Mouse (Mus musculus) limb, embryonic 15.5 days (tissue): Measurements from ENCODE around the gene Elf5. TPM values are rescaled to one million over a fixed set of nuclear protein-coding genes. Genes with fewer than 3 reads are reported as not detected.

Source experiments
- ATAC-seq: fragments of 200-750 bp; cut with Nextera tagmentation; 2 replicates; pipeline ENCODE4 v1.8.0; 2017; ENCODE audit warnings: low read depth, moderate TSS enrichment; ENCODE audit not compliant: insufficient number of reproducible peaks, low FRiP score, low TSS enrichment
- H3K27ac ChIP-seq: fragments of 300-500 bp; sonication (generic); 2 replicates; pipeline ENCODE4 v1.5.1; 2015; ENCODE audit warnings: moderate library complexity, mild to moderate bottlenecking, inconsistent platforms
- H3K27me3 ChIP-seq: fragments of 300-500 bp; sonication (generic); 2 replicates; pipeline ENCODE4 v1.6.1; 2015; ENCODE audit warnings: inconsistent platforms
- H3K36me3 ChIP-seq: fragments of 300-500 bp; sonication (generic); 2 replicates; pipeline ENCODE4 v1.6.1; 2015; ENCODE audit warnings: inconsistent platforms
- H3K4me1 ChIP-seq: fragments of 300-500 bp; sonication (generic); 2 replicates; pipeline ENCODE4 v1.6.1; 2015; ENCODE audit warnings: inconsistent platforms
- H3K4me2 ChIP-seq: fragments of 300-500 bp; sonication (generic); 2 replicates; pipeline ENCODE4 v1.6.1; 2015; ENCODE audit warnings: mild to moderate bottlenecking, inconsistent platforms
- H3K4me3 ChIP-seq: fragments of 300-500 bp; sonication (generic); 2 replicates; pipeline ENCODE4 v1.5.1; 2015; ENCODE audit warnings: mild to moderate bottlenecking, inconsistent platforms
- H3K9ac ChIP-seq: fragments of 300-500 bp; sonication (generic); 2 replicates; pipeline ENCODE4 v1.6.1; 2015; ENCODE audit warnings: inconsistent platforms
- H3K9me3 ChIP-seq: fragments of 300-500 bp; sonication (generic); 2 replicates; pipeline ENCODE4 v1.6.1; 2016; ENCODE audit warnings: inconsistent platforms
- WGBS: fragments of 180-500 bp; shearing (Covaris S2); methylation state at CpG from one replicate; pipeline ENCODE4 v1.1.7; 2015; 5-methylcytosine and 5-hydroxymethylcytosine counted together
- polyA plus RNA-seq: library from polyadenylated mRNA; unstranded; fragments of >200 nt; fragmentation: Nextera tagmentation; extraction: Ambion mirVana; gene quantifications from 2 replicates; pipeline ENCODE4 v1.2.1, GENCODE M21; 2015

The Elf5 gene
- polyA plus RNA-seq, 1 experiment from 2014 or later, result 2.8 TPM

DNA sequence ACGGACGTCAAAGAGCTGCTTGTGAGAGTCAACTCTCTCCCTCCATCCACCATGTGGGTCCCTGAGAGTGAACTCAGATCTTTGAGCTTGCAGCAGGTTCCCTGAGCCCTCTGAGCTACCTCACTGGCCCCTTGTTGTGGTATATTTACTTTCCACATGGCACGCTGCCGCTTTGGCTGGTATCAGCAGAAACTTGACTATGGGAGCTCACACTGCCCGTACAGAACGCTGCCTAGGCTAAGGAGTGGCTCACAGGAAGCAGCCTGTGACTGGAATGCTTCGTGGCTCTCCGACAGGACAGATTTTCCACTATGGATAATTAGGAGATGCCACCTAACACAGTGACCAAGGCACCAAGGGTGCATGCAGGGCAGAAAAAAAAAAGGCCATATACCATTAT is 49.7 kb downstream of the Elf5 start:
- peak overlapping the region; percentile 73 for H3K27ac ChIP-seq

DNA sequence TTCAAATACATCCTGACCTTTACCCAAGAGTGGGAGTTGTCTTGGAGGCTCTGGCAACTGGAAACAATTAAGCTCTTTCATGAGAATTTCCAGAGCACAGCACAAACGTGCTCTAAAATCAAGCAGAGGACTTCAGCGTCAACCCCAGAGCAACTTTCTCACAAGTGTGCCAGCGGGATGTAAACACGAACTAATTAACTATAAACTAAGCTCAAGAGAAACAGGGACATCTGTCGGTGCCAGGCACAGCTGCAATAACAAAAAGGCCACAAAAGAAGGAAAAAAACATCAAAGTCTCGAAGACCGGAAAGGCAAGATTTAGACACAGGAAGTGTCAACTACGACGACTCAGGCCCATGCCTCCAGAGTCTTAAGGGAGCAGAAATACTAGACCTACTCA is 50.3 kb downstream of the Elf5 start:
- no peak for ATAC-seq
- H3K9me3 ChIP-seq, result no peaks in the 10 kb centered on the region
- H3K27me3 ChIP-seq, result no peaks in the 10 kb centered on the region
- 17% methylated on average over 9 of the region's 9 CpGs for WGBS
- no peak overlapping the region for H3K4me2 ChIP-seq
- H3K9ac ChIP-seq, result no peak overlapping the region
- H3K4me3 ChIP-seq, result no peak overlapping the region
- peaks cover 56% of the 10 kb centered on the region for H3K36me3 ChIP-seq
- H3K4me1 ChIP-seq, result peaks cover 11% of the 10 kb centered on the region
- H3K27ac ChIP-seq, result peak overlapping the region; percentile 73

More for the DNA sequence above, 49.7 kb downstream of the Elf5 start:
- ATAC-seq, result no peak
- Histone ChIP-seq H3K4me2 (no peak overlapping the region), H3K9ac (no peak overlapping the region), H3K36me3 (peaks cover 56% of the 10 kb centered on the region), H3K4me3 (no peak overlapping the region), H3K4me1 (peaks cover 11% of the 10 kb centered on the region), H3K9me3 (no peaks in the 10 kb centered on the region), H3K27me3 (no peaks in the 10 kb centered on the region)
- WGBS, result 52% methylated on average over 8 of the region's 8 CpGs

DNA sequence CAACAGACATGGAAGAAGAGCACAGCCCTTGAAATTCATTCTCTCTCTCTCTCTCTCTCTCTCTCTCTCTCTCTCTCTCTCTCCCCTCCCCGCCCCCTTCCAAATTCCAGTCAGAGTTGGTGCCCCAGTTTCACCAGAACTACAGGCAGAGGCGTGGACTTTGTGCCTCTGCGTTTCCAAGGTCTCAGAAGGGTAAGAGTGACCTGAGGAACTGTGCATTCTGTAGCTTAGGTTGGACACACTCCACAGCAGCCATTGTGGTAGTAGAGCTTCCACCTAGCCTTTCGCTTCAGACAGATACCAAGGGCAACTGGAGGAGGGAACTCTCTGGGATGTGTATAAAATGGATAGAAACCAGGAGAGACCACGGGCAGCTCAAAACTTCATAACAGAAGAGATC is 51.3 kb downstream of the Elf5 start:
- Histone ChIP-seq H3K9me3 (no peaks in the 10 kb centered on the region), H3K4me2 (no peak overlapping the region), H3K4me1 (peaks cover 11% of the 10 kb centered on the region), H3K9ac (no peak overlapping the region), H3K27me3 (no peaks in the 10 kb centered on the region), H3K27ac (no peak overlapping the region), H3K36me3 (peaks cover 65% of the 10 kb centered on the region), H3K4me3 (no peak overlapping the region)
- ATAC-seq, result no peak
- WGBS, result 92% methylated on average over 5 of the region's 5 CpGs

DNA sequence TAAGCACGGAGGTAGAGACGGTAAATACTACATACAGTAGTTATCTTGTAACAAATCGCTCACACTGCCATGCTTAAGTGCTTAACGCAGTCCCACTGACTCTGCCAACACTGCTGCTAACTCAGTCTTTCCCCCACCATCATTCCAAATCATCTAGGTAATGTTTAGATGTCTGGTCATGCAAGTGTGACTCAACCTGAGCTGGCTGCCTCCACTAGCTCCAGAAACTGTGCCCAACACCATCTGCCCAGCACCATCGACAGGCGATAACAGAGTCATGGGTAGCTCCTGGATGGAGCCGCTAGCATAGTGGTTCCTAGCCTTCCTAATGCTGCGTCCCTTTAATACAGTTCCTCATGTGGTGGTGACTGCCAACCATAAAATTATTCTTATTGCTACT is 53.0 kb downstream of the Elf5 start:
- Histone ChIP-seq H3K9me3 (no peaks in the 10 kb centered on the region), H3K27ac (no peak overlapping the region), H3K4me1 (peaks cover 11% of the 10 kb centered on the region), H3K27me3 (no peaks in the 10 kb centered on the region), H3K36me3 (peaks cover 63% of the 10 kb centered on the region), H3K4me3 (no peak overlapping the region), H3K4me2 (no peak overlapping the region), H3K9ac (no peak overlapping the region)
- ATAC-seq, result no peak
- 97% methylated on average over 8 of the region's 8 CpGs for WGBS

DNA sequence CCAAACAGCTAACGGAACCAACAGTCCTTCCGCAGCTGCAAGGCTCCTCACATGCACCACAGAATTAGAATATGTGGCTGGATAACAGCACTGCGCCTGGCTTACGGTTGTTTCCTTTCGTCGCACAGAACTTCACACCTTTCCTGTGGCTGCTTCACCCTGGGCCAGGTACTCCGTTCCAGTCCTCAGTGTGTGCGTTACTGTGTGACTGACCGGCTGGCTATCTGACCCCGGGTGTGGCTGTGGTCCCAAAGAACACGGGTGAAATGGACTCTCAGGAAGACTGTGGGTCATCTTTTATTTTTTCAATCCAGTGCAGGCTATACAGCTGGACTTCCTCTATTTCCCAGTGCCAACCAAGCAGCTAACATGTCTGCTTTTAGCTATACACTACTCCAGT is 53.9 kb downstream of the Elf5 start:
- Histone ChIP-seq H3K9ac (no peak overlapping the region), H3K4me2 (no peak overlapping the region), H3K27ac (no peak overlapping the region), H3K36me3 (peaks cover 61% of the 10 kb centered on the region), H3K9me3 (no peaks in the 10 kb centered on the region), H3K4me1 (peaks cover 11% of the 10 kb centered on the region), H3K4me3 (no peak overlapping the region), H3K27me3 (no peaks in the 10 kb centered on the region)
- ATAC-seq, result no peak
- 93% methylated on average over 11 of the region's 11 CpGs for WGBS

DNA sequence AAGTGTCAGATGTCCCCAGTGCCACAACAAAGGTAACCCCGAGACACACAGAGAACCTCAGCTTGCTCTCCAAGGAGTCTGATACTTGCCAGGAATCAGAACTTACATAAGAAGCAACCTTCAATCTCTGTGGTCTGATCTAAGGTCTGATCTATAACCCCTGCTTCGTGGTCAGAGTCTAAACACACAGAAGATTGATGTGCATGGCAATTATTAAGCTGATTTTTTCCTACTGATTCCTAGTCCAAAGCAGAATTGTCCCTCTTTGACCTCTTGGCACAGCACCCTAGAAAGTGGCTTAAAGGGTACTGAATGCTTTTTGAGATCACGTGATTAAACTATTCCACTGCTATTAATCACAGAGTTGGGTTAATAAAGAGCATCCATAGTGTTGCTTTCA is 54.8 kb downstream of the Elf5 start:
- ATAC-seq, result no peak
- no peak overlapping the region for H3K4me2 ChIP-seq
- H3K4me1 ChIP-seq, result peaks cover 9% of the 10 kb centered on the region
- H3K27me3 ChIP-seq, result no peaks in the 10 kb centered on the region
- H3K9me3 ChIP-seq, result no peaks in the 10 kb centered on the region
- no peak overlapping the region for H3K4me3 ChIP-seq
- 87% methylated on average over 3 of the region's 3 CpGs for WGBS
- no peak overlapping the region for H3K27ac ChIP-seq
- H3K9ac ChIP-seq, result no peak overlapping the region
- H3K36me3 ChIP-seq, result peaks cover 65% of the 10 kb centered on the region

DNA sequence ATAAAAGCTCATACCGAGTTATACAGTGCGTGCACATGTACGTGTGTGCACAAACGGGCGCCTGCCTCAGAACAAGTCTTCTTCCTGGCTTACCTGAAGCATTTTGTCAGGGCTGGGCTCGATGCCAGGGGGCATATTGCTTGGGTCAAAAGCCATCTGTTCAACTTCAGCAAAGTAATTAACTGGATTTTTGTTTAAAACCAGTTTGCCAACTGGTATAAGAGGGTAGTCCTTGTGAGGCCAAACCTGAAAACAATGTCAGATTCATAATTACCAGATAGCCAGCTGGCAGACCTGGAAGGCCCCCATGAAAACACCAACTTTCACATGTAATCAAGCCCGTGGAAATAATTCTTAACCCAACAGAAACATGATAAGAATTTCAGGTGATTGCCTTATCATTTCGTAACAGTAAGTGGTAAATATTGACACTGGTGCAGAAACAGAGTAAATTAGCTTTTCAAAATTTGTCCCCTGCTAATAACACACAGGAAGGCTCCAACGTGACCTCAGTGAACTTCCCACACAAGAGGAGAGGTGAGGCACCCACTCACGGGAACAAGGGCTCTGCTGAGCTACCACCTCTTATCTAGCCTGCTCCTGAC is 55.6 kb downstream of the Elf5 start:
- Histone ChIP-seq H3K36me3 (peaks cover 69% of the 10 kb centered on the region), H3K4me2 (no peak overlapping the region), H3K4me1 (0 out of 2 replicates have a peak, but pooled peaks cover 2% of the 10 kb centered on the region), H3K9me3 (no peaks in the 10 kb centered on the region), H3K27me3 (no peaks in the 10 kb centered on the region), H3K4me3 (no peak overlapping the region), H3K9ac (no peak overlapping the region), H3K27ac (no peak overlapping the region)
- no peak for ATAC-seq
- 57% methylated on average over 10 of the region's 10 CpGs for WGBS

DNA sequence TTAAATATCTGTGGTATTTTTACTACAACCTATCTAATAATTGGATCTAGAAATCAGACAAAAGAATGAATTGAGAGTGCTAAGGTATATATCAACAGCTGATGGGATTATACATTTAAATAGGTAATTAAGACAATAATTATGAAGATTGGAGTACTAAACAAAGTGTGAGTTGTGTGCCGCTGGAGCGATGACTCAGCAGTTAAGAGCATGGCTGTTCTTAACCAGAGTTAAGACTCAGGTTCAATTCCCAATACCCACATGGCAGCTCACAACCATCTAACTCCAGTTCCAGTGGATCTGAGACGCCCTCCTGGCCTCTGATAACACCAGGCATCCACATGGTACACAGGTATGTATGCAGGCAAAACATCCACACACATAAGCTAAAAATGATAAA is 61.9 kb downstream of the Elf5 start:
- ATAC-seq, result no peak
- no peak overlapping the region for H3K4me2 ChIP-seq
- no peaks in the 10 kb centered on the region for H3K4me1 ChIP-seq
- H3K27me3 ChIP-seq, result no peaks in the 10 kb centered on the region
- H3K9ac ChIP-seq, result no peak overlapping the region
- no peak overlapping the region for H3K27ac ChIP-seq
- H3K9me3 ChIP-seq, result no peaks in the 10 kb centered on the region
- H3K36me3 ChIP-seq, result peaks cover 52% of the 10 kb centered on the region
- WGBS, result 95% methylated on average over 3 of the region's 3 CpGs
- H3K4me3 ChIP-seq, result no peak overlapping the region

DNA sequence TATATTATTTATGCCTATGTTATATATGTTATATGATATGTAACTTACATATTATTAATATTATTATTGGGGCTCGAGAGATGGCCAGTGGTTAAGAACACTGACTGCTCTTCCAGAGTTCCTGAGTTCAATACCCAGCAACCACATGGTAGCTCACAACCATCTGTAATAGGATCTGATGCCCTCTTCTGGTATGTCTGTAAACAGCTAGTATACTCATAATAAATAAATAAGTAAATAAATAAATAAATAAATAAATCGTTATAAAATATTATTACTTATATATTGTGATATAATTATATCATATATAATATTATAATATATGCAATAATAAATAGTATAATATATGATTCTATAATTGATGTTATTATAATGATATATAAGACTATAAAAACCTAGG is 64.7 kb downstream of the Elf5 start:
- no peaks in the 10 kb centered on the region for H3K4me1 ChIP-seq
- no peak overlapping the region for H3K4me2 ChIP-seq
- H3K9ac ChIP-seq, result no peak overlapping the region
- 86% methylated on average over 2 of the region's 2 CpGs for WGBS
- no peak for ATAC-seq
- no peaks in the 10 kb centered on the region for H3K9me3 ChIP-seq
- no peak overlapping the region for H3K4me3 ChIP-seq
- H3K27me3 ChIP-seq, result no peaks in the 10 kb centered on the region
- H3K27ac ChIP-seq, result no peak overlapping the region
- peaks cover 33% of the 10 kb centered on the region for H3K36me3 ChIP-seq

DNA sequence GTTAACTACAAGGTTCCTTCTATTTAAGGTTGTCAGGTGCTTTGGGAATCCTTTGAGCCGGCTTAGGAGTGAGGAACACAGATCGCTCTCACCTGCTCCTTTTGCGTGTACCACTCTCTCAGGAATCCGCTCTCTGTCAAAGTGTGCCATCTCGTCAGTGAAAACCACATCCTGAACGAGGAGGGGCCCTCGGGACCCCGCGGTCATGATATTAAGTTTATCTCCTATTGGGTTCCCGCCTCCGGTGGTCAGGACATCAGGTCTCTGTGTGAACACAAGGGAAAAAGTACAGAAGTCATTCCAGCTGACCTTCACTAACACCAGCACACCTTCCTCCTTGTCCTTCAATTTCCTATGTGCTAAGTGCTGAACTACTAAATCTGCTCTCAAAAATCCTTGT is 65.2 kb downstream of the Elf5 start:
- Histone ChIP-seq H3K4me3 (no peak overlapping the region), H3K27ac (no peak overlapping the region), H3K36me3 (peaks cover 28% of the 10 kb centered on the region), H3K4me2 (no peak overlapping the region), H3K27me3 (no peaks in the 10 kb centered on the region), H3K9me3 (no peaks in the 10 kb centered on the region), H3K4me1 (no peaks in the 10 kb centered on the region), H3K9ac (no peak overlapping the region)
- 86% methylated on average over 11 of the region's 11 CpGs for WGBS
- no peak for ATAC-seq

DNA sequence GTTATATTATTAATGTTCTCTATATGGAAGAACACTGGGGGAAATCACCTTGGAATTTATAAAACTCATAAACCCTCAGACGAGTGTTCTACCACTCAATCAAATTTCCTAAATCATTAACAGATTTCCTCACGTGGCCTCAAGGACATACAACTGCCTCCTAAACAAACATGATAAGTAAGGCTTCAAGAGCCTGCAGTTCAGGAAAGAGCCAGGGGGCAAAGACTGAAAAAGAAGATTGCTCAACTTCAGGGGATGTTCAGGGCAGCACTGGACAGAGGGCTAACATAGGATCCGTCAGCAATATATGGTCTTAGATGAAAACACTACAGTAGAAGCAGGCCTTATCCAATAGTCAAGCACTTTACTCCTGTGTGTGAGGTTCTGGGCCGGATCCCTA is 66.0 kb downstream of the Elf5 start:
- H3K9ac ChIP-seq, result no peak overlapping the region
- ATAC-seq, result no peak
- H3K4me3 ChIP-seq, result no peak overlapping the region
- H3K9me3 ChIP-seq, result no peaks in the 10 kb centered on the region
- H3K4me2 ChIP-seq, result no peak overlapping the region
- H3K27me3 ChIP-seq, result no peaks in the 10 kb centered on the region
- no peaks in the 10 kb centered on the region for H3K4me1 ChIP-seq
- 66% methylated on average over 4 of the region's 4 CpGs for WGBS
- no peak overlapping the region for H3K27ac ChIP-seq
- H3K36me3 ChIP-seq, result peaks cover 28% of the 10 kb centered on the region

DNA sequence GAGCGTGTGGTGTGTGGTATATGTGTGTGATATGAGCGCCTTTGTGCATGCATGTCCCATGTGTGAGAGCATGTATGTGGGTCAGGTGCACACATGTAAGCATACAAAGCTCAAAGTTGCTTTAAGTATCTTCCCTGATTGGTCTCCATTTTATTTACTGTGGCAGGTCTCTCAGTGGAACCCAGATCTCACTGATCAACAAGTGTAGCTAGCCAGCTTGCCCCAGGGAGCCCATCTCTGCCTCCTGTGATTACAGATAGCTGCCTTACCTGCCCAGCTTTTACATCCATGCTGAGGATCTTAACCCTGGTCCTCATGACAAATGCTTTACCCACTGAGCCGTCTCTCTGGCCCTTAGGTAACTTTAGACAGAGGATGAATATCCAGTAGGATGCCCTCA is 66.8 kb downstream of the Elf5 start:
- H3K27me3 ChIP-seq, result no peaks in the 10 kb centered on the region
- no peak overlapping the region for H3K4me2 ChIP-seq
- no peak overlapping the region for H3K27ac ChIP-seq
- WGBS, result 94% methylated on average over 3 of the region's 3 CpGs
- no peaks in the 10 kb centered on the region for H3K4me1 ChIP-seq
- H3K4me3 ChIP-seq, result no peak overlapping the region
- no peaks in the 10 kb centered on the region for H3K9me3 ChIP-seq
- peaks cover 21% of the 10 kb centered on the region for H3K36me3 ChIP-seq
- no peak overlapping the region for H3K9ac ChIP-seq
- ATAC-seq, result no peak

DNA sequence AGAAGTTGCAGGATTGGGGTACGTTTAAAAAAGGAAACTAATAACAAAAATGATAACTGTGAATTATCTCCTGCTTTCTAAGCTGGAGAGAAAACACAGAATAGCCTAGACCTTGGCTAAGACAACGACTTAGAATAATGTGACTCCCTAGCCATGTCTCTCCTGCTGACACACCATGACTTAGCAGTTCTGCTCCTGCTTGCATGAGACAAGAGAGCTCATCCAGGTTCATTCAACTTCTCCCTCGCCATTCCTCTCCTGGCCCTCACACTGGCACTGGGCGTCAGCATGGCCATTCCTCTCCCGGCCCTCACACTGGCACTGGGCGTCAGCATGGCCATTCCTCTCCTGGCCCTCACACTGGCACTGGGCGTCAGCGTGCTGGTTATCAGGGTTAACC is 68.8 kb downstream of the Elf5 start:
- no peak for ATAC-seq
- no peak overlapping the region for H3K4me2 ChIP-seq
- H3K4me3 ChIP-seq, result no peak overlapping the region
- H3K27me3 ChIP-seq, result no peaks in the 10 kb centered on the region
- no peak overlapping the region for H3K27ac ChIP-seq
- no peak overlapping the region for H3K9ac ChIP-seq
- H3K4me1 ChIP-seq, result peaks cover 7% of the 10 kb centered on the region
- peaks cover 6% of the 10 kb centered on the region for H3K36me3 ChIP-seq
- no peaks in the 10 kb centered on the region for H3K9me3 ChIP-seq
- 90% methylated on average over 8 of the region's 8 CpGs for WGBS
